Mouse (Mus musculus) liver, embryonic 14.5 days (tissue): ENCODE measurements around the gene Cnn3.

Source experiments
- CTCF ChIP-seq: IDR thresholded peaks from 2 replicates; pipeline ENCODE4 v1.5.1; 2016; ENCODE audit warnings: antibody characterized with exemption, low read depth, control low read depth
- EP300 ChIP-seq: IDR thresholded peaks from 2 replicates; pipeline ENCODE4 v1.6.1; 2016; ENCODE audit warnings: antibody characterized with exemption, low read depth

DNA sequence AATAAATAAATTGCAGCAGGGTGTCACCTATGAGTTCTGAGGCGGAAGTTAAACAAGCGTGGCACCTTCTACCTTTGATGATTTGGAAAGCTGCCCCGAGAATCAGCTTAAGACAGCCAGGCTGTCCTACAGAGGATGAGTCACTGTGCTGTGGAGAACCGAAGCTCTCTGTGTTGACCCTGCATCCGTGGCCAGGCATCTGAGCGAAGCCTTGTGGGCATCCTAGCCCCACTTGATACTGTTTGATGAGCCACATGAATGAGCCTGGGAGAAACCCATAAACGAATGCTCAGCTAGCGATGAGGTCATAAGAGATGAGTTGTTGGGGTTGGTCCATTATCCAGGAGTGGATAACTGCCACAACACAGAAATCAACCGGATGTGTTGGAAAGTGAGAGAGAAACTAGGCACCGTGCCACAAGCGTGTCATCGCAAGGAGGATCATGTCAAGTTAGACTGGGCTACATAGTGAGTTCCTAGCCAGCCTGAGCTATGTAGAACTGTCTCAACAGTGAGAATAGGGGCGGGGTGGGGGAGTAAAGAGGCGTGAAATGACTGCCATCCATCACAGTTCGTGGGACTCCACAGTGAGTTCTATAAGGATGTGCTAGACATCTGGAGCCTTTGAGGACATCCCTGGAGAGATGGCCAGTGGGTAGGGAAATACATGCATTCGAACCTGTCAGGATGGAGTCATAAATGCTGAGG lies 30.6 kb upstream of the Cnn3 start:
- TF ChIP-seq EP300: no peak
- no peak for TF ChIP-seq CTCF
